Mouse (Mus musculus) regulatory T cell (primary cell): ENCODE measurements at regions not wholly inside any gene's neighbourhood (a gene's known extent, or its start where the extent isn't known, plus 50 kb on each side); places are given as distances from the start of the nearest gene placed in this dataset.
"Not testable (repeated sequence)": the region's sequence is repeated elsewhere in the genome, so short reads cannot be mapped to it uniquely, and the experiment has no call there.

Source experiments
- in situ Hi-C: fragments of 300-600 bp; cut with MboI, MseI; formaldehyde crosslinking; loops from one replicate; pipeline ENCODE4 v1.15.1; 2025; ENCODE audit warnings: high pct_unique_total_duplicates

GRCm38 (mm10) chr4:84157911-84158647 lies 517.0 kb downstream of the Bnc2 start:
- in situ Hi-C loops, result no loop called here

- in situ Hi-C loops, result no loop called here
Observed at GRCm38 (mm10) chr4:84163362-84163761, 511.7 kb downstream of the Bnc2 start.

GRCm38 (mm10) chr4:84165256-84165655 lies 509.8 kb downstream of the Bnc2 start:
- in situ Hi-C loops, result no loop called here

- in situ Hi-C loops, result no loop called here
Observed at GRCm38 (mm10) chr4:84172841-84173240, 502.2 kb downstream of the Bnc2 start.

GRCm38 (mm10) chr4:84173441-84173840 lies 501.6 kb downstream of the Bnc2 start:
- in situ Hi-C loops, result no loop called here

- in situ Hi-C loops, result not testable (repeated sequence)
Observed at GRCm38 (mm10) chr4:84176457-84176856, 498.6 kb downstream of the Bnc2 start.

GRCm38 (mm10) chr4:84177827-84178226 lies 497.2 kb downstream of the Bnc2 start:
- in situ Hi-C loops, result no loop called here

GRCm38 (mm10) chr4:84184436-84184835 lies 490.6 kb downstream of the Bnc2 start:
- in situ Hi-C loops, result no loop called here

- in situ Hi-C loops, result no loop called here
Observed at GRCm38 (mm10) chr4:84184844-84185243, 490.2 kb downstream of the Bnc2 start.

- in situ Hi-C loops, result no loop called here
Observed at GRCm38 (mm10) chr4:84189315-84189714, 485.8 kb downstream of the Bnc2 start.

- in situ Hi-C loops, result loop anchor here (10.0 kb wide), 1 partner anchor 1477 kb away; no protein-coding TSS in a partner anchor
Observed at GRCm38 (mm10) chr4:84191303-84191702, 483.8 kb downstream of the Bnc2 start.

- in situ Hi-C loops, result loop anchor here (10.0 kb wide), 1 partner anchor 1478 kb away; no protein-coding TSS in a partner anchor
Observed at GRCm38 (mm10) chr4:84192301-84192700, 482.8 kb downstream of the Bnc2 start.

- in situ Hi-C loops, result loop anchor here (10.0 kb wide), 1 partner anchor 1482 kb away; no protein-coding TSS in a partner anchor
Observed at GRCm38 (mm10) chr4:84196732-84197131, 478.3 kb downstream of the Bnc2 start.

GRCm38 (mm10) chr4:84198176-84198575 lies 476.9 kb downstream of the Bnc2 start:
- in situ Hi-C loops, result loop anchor here (10.0 kb wide), 1 partner anchor 1483 kb away; no protein-coding TSS in a partner anchor

GRCm38 (mm10) chr4:84199181-84199656 lies 475.9 kb downstream of the Bnc2 start:
- in situ Hi-C loops, result loop anchor here (10.0 kb wide), 1 partner anchor 1484 kb away; no protein-coding TSS in a partner anchor

- in situ Hi-C loops, result no loop called here
Observed at GRCm38 (mm10) chr4:84201001-84201400, 474.1 kb downstream of the Bnc2 start.

- in situ Hi-C loops, result no loop called here
Observed at GRCm38 (mm10) chr4:84202231-84202630, 472.8 kb downstream of the Bnc2 start.

GRCm38 (mm10) chr4:84203680-84204079 lies 471.4 kb downstream of the Bnc2 start:
- in situ Hi-C loops, result no loop called here

- in situ Hi-C loops, result no loop called here
Observed at GRCm38 (mm10) chr4:84204777-84205176, 470.3 kb downstream of the Bnc2 start.

- in situ Hi-C loops, result no loop called here
Observed at GRCm38 (mm10) chr4:84208175-84208574, 466.9 kb downstream of the Bnc2 start.

- in situ Hi-C loops, result no loop called here
Observed at GRCm38 (mm10) chr4:84209538-84209937, 465.5 kb downstream of the Bnc2 start.

GRCm38 (mm10) chr4:84211311-84211875 lies 463.7 kb downstream of the Bnc2 start:
- in situ Hi-C loops, result no loop called here

GRCm38 (mm10) chr4:84212004-84212403 lies 463.1 kb downstream of the Bnc2 start:
- in situ Hi-C loops, result no loop called here
